Mouse (Mus musculus) cerebellum, adult 11-12 months (tissue): Measurements from ENCODE around the gene Naa40.

Experiments used
- DNase-seq: peaks from one replicate; pipeline ENCODE4 v3.0.0; 2022

Naa40 gene

DNA sequence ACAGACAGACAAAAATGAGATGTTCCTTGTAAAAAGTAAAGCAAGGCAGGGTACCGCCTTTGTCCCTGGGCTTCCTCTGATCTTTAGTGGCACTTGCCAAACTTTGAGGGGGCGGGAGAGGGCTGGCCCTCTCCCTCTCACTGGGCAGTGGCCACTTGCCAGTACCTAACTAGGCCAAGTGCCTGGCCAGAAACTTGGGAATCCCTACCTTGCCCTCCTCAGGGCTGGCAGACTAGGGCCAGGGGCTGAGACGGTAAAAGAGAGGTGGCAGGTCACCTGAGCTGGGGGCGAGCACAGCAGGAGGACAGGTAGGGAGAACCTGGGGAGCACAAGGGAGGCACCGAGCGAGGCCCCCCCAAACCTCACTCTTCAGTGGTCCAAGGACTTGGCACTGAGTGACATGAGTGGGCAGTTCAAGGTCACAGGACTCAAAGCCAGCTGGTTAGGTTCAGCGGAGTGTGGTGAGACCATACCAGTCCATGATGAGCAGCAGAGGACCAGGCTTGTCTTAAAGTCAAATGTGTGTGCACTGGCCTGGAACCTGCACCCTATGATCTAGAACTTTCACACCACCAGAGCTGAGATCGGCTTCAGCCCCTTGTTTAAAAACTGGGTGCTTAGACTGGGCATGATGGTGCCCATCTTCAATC, 60.1 kb downstream of the Naa40 start:
- peak; percentile 65 for DNase-seq

DNA sequence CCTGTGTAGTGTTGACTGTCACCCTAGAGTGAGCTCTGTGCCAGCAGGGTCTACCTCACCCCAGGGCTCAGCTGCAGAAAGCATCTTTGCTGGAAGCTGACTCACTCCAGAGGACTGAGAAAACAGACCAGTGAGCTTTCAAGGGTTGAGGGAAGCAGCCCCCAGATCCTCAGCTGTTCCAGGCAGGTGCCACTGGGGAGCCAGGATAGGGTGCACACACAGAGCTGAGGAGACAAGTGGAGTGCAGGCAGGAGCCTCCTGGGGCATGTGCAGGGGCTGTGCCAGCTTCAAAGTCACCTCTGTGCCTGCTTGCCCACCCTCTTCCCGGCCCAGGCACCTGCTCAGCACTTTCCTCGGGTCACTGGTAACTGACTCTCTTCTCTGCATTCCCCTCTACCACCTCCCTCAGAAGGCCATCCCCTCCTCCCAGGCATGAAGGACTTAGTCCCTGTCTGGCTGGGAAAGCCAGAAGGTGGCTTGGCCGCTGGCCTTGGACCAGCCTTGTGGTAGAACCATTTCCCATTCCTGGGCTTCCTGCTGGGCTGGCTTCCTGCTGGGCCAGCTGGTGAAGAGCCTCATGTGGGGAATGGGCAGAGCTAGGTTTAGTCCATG, 62.0 kb downstream of the Naa40 start:
- DNase-seq, result peak; percentile 83

DNA sequence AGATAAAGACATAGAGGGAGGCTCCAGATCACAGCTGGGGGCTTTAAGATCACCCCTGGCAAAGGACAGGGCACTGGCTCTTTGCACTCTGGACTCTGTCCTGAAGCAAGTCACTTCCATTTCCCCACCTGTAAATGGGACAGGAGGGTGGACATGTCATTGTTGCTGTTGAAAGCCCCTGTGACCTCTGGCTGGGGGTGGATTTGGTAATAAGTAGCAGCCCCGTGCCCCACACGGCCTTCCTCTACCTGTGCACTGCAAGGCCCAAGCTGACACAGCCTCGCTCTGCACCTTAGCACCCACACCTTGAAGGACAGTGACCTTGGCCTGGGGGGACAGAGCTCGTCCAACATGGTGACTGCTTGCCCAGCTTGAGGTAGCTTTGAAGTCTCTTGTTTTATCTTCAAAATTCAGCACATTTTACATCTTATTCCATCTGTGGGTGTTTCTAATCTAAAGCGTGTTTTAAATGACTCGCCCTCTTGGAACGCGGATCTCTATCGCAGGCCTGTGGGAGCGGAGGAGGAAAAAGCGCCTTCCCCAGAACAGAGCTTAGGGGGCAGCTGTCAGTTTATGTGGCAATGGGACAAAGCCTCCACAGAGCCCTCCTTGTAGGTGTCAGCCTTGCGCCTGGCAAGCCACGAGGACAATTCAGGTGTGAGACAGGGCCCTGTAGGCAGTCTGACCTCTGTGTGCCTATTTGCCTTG, 63.0 kb downstream of the Naa40 start:
- no peak for DNase-seq

DNA sequence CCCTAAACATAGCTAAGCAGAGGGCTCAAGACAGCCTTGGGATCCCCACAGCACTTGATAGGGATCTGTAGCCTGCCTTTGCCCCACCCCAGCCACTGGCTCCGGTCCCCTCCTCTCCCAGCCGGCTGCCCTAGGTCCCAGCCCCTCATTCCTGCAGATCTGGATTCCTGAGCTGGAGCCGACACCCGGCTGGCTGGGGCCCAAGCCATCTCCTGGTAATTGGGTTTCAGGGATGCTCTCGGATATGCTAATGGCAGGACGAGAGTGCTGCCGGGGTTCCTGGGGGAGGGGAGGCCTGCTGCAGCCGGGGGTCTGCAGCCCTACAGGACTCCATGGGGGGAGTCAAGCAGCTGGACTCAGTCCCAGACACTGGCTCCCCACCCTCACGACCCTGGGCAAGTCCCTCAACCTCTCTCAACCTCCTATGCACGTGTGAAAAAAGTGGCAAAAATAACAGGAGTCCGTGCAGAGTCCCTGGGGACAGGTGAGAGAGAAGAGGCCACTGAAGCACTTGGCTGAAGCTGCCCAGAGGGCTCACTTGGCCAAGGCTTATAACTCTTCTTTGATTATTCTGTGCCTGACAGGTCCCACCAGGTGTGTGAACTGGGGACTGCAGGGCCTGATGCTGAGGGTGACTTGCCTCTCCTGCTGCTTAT, 64.8 kb downstream of the Naa40 start:
- DNase-seq, result no peak
